Mouse (Mus musculus) cerebellum, adult 8-10 months (tissue): ENCODE results near the gene Pmm1.
A peak's percentile ranks its signal among the peaks of the same experiment; 100 is the strongest.

Source experiments
- DNase-seq: peaks from one replicate; pipeline ENCODE4 v3.0.0; 2022

The Pmm1 gene

DNA sequence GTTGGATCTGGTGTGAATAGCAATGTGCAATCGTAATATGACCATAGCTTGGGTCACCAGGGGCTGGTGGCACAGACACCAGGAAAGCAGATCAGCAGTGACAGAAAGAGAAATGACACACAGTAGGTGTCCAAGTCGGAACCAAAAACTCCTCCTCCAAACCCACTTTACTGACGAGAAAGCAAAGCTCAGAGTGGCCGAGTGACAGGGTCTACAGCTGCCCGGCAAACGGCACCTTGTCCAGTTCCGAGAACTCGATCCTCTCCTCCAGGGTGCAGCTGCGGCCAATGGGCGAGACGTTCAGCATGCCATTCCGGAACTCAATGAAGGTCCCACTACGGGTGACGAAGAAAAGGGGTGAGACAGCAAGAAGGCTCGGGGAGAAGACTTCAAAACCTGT is 5.3 kb downstream of the Pmm1 start:
- DNase-seq: no peak

DNA sequence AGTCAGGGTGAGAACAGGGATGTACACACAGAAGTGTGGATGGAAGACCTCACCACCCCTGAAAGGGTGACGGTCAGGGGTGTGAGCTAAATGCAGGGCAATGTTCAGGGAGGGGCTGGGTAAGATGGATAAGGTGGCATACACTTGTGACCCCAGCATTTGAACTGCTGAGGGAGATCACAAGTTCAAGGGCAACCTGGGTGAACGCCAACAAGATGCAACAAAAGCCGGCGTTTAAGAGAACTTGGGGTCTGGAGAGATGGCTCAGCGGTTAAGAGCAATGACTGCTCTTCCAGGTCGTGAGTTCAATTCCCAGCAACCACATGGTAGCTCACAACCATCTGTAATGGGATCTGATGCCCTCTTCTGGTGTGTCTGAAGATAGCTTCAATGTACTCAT is 6.0 kb downstream of the Pmm1 start:
- DNase-seq: no peak

DNA sequence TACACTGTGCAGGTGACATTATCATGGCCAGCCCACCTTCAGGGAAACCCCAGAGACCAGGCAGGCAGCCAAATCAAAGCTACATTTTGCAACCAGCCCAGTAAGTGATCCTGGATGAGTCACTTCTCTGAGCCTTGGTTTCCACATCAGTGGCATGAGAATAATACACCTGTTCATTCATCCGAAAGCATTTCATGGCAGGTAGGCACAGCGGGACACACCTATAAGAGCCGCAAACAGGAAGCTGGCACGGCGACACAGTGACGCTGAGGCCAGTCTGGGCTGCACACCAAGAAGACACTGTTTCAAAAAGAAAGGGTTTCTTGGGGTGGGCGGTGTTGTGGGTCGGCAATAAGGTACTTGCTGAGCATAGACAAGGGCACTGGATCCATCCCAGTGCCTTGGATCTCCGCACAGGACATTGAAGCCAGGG is 6.6 kb downstream of the Pmm1 start:
- peak; percentile 71 for DNase-seq

DNA sequence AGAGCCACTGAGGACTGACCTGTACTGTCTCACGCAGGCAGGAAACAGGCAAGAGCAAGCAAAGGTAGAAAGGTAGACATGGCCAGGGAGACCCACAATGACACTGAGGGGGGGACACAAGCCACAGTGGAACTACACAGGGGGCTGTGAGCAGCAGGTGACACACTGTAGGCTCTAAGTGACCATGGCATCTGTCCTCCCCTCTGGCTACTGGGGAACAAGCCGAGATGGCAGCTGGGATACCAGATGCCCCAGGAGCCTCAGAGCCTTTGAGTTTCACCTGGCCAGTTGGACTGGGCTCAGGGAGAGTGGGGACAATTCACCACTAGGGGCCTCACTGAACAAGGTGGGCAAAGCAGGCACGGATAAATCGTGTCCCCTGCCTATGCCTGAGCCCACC is 8.4 kb downstream of the Pmm1 start:
- DNase-seq: no peak

DNA sequence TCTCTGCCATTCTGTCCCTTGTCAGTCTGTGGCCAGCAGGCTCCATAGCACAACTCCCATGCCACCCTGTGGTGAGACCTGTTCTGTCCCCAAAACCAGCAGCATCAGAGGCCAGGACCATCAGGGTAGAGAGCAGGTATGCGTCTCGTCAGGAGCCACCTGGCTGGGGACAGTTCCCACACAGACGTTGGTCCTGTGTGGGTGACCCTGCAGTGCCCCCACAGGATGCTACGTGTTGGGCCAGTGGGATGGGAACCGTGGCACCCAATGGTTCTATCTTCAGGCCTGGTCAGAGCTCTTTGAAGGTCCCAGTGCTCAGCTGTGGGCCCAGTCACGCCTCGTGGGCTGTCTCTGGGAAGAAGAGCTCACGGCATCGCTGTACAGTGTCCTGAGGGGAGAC is 9.6 kb downstream of the Pmm1 start:
- DNase-seq: no peak

DNA sequence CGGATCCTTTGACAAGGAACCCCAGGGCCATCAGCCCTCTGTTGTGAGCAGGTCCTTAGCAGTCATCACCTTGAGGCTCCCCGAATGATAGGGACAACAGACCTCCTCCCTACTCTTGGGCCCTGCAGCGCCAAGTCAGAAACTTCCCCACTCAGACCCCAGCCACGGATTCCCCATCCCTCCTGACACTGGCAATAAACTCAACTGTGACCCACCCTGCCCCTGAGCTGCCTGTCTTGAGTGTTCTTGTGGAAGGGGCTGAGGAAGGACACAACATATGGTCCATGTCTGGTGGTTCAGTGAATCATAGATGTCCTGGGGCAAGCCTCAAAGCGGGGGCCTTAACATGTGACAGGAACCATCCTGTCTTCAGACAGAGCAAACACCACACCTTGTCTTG is 10.0 kb downstream of the Pmm1 start:
- no peak for DNase-seq

DNA sequence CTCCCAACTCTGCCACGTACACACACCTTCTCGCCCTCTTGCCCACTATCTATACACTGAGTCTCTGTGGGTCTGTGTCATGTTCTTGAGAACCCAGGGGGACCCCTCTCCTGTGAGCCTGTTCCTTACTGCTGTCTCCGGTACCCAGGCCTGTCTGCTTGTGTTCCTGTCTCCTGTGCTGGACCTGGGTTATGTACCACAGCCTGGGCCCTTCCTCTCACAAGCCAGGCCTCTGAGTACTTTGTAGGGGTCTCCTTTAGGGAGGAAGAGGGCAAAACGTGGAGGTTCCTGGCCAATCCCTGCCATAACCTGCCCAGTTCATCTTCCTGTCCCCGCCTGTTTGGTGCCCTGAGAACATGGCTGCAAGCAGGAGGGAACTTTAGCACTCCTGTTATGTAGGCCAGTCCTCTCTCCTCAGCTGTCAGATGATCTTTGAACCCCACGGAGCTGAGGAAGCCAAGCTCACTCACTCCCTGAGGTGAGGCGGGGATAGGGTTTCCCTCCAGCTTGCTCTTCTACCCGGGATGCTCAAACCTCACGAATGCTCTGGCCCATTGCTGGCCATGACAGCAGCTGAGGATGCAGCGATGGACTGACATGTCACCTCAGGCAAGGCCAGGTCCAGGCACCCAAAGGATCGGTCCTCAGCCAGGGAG is 11.1 kb downstream of the Pmm1 start:
- DNase-seq: no peak

DNA sequence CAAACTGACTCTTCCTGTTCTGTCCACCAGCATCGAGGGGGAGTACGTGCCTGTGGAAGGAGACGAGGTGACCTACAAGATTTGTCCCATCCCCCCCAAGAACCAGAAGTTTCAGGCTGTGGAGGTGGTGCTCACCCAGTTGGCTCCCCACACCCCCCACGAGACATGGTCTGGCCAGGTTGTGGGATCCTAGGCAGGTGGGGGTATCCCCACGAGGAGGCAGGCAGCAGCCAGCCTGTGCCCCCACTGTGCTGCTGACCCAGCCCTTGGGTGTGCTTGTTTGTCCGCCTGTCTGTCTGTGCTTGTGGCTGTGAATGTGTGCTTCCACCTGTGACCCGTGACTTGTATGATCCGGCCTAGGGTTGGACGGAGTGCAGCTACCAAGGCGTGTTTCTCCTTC is 11.7 kb downstream of the Pmm1 start:
- DNase-seq: no peak

DNA sequence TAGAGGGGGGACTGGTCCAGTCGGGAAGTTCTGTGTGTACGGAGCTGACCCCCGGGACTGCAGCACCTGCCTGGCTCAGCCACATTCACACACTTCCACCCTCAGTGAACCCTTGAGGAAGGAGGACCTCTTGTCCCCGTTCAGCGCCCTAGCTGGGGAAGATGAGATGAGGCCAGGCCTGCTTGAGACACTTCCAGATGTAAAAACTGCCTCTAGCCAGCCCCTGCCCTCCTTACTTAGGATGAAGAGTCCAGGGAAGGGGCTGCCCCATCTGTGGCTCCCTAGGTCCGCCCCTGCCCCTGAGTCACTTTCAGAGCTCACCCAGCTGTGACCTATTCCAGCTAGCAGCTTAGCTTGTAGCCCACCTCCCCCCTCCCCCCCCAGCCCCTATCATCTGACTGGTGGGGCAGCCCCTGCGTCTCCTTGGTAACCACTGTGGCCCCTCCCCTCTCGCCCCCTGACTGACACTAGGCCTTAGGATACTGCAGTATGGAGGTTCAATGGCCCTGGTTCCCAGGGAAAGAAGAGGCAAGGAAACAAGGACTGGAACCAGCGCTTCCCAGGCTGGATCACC is 17.5 kb downstream of the Pmm1 start:
- no peak for DNase-seq

DNA sequence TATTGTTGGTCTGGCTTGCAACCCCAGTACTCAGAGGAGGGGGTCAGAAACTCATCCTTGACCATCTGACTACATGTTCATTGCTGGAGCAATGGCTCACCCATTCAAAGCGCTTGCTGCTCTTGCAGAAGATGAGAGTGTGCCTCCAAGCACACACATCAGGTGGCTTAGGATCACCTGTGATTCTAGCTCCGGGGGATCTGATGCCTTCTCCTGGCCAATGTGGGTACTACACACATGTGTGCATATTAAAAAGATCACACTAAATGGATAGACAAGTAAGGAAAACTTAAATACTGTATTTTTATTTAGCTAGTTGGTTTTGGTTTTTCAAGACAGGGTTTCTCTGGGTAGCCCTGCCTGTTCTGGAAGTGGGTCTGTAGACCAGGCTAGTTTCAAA is 19.7 kb downstream of the Pmm1 start:
- no peak for DNase-seq

DNA sequence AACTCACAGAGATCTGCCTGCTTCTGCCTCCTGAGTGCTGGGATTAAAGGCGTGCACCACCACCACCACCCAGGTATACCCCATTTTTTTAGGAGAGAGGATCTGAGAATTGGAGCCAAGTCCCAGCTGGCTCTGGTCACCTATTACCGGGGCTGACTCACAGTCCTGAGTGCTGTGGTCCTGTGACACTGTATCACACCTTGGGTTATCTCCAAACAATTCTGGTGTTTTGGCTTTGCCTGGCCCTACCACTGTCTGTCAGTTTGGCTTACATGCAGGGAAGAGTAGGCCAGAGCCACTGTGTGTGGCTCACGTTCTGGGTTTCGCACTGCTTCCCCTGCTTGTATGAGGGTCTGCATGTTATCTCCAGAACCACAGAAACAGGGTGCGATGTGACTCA is 20.5 kb downstream of the Pmm1 start:
- no peak for DNase-seq

DNA sequence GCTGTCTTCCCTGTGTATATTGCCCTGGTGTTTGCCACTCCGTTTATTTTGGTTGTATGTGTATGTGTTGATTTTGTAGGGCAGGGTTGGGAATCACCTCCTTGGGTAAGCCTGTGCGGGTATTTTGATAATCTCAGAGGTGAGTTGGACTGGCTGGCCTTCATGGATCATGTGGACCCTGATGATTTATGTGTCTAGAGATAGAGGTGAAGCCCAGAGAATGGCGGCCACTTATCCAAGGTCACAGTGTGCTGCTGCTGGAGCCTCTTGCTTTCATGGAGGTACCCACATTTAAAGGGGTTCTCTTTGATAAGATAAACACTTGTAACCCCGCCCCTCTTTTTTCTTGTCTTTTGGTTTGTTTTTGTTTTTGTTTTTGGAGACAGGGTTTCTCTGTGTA is 21.0 kb downstream of the Pmm1 start:
- DNase-seq: no peak

DNA sequence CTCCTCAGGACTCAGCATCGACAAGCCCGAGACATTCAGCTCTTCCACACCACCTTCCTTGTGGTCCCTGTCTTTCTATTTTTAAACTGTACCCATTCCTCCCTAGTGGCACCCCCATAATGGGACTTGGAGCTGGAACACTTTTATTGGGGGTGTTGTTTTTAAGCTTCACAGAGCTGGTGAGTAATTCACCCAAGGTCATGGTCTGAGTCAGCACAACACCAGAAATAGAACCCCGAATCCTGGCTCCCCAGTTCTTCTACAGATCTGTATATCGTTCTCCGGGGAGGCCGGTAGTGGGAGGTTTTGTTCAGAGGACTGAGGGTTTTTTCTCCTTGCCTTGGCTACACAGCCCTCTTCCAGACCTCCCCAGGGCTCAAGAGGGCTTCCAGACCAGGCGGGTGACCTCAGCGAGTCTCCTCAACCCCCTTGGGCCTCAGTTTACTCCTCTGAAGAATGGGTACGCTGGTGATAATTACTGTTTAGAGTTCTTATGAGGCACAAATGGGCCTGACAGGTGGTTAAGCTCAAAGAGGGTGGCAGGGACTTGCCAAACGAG is 21.5 kb downstream of the Pmm1 start:
- no peak for DNase-seq

DNA sequence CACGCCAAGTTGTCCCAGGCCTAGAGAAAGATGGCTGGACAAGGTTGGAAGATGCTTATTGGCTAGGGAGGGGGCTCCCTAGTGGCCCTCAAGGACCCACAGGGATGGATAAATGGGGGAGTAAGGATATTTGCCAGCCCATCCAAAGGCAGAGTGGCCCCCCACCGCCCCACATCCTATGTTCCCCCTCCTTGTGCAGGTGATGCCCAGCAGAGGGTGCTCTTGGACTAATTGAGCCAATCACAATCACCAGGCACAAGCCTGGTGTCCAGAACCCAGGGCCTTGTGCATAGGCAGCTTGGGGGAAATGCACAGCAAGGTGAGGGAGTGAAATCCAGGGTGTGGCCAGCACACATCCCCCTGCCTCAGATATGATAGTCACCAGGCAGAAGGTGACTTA is 22.5 kb downstream of the Pmm1 start:
- peak; percentile 73 for DNase-seq

DNA sequence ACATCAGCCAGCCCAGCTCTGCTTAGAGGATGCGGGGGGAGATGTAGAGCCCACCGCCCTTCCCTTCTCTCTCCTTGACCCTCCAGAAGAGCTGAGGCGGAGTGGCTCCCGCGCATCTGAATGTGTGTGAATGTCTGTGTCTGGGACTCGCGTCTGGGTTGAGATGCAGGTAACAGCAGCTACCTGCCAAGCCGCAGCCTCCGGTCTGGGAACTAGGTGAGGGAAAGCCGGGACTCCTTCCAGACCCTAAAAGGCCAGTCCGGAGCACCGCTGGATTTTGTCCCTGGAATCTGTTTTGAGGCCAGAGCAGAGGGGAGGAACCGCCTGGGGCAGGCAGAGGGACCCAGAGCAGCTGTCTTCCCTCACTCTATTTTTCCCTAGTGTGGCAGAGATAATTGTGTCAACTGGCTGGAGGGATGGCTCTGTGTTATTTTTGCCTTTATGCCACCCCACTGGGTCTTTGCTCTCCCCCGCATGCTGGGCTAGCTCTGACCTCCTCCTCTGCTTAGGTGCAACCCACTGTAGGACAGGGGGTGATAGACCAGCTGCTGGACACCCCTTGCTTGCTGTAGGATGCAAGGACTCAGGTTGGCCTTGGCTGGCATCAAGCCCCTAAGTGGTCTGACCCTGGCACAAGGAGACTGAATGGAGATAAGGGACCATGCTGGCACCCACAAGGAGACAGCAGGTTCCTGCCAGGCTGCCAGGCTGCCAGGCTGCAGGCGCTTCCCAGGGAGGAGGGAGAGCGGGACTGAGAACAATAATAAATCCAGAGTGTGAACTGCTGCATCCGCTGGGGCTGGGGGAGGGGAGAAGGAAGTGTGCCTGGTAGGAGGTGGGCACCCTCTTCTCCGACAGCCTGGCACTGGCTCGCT is 23.4 kb downstream of the Pmm1 start:
- peak; percentile 57 for DNase-seq

DNA sequence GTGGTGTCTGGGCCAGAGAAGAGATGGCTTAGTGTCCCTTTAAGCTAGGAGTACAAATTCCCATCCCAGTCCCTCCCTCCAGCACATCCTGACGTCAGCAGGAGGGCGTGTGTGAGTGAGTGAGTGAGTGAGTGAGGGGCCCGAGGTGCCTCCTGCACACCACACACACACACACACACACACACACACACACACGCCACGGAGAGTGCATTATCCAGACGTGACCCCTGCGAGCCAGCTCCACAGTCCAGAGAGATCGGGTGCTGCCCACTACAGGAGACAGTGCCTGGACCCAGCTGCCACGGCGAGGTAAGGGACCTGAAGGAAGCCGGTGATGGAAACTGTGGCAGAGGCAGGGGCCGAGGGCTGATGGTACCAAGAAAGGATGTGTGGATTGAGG is 24.1 kb downstream of the Pmm1 start, which contains the start of gene Csdc2:
Csdc2 (plus strand) TSS at position 81 of the 400 bp plus-strand sequence.
- DNase-seq: peak; percentile 65

DNA sequence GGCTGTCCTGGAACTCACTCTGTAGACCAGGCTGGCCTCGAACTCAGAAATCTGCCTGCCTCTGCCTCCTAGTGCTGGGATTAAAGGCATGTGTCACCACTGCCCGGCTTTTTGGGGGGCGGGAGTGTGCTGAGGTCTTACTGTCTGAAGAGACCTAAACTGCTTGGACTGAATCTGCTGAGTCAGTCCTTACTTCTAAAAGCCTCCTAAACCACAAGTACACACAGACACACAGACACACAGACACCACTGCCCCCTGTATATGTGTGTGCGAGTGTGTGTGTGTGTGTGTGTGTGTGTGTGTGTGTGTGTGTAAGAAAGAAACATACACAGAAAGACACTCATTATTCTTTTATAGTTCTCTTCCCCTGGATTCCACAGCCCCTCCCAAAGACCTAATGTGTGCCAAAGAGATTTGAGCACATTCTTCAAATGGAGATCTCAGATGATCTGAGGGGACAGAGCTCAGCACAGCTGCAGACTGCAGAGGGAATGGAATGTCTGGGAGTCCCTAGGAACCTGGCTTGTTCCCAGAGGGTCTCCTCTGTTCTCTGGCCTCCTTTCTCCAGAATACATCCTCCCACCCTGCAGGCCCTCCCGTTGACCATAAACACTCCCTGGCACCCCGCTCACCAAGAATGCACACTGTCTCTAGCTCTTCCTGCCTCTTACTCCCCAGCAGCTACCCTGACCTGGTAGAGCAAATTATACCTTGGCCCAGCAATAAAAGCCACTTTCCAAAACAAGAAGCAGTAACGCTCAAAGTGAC is 24.7 kb downstream of the Pmm1 start:
- DNase-seq: no peak

DNA sequence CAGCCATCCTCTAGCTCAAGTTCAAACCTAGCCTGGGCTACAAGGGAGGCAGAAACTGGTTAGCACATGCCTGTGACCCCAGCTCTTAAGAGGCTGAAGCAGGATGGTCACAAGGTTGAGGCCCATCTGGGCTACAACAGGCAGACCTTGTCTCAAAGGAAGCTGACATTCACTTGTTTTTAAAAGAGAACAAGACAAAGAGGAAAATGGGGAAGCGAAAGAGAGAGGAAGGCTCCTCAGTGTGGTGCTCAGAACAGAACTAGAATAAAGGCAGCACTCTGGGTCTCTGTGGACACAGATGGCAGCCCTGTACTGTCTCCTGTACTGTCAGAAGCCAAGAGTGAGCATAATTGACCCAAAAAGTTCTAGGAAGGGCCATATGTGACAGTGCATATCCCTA is 26.7 kb downstream of the Pmm1 start:
- no peak for DNase-seq

DNA sequence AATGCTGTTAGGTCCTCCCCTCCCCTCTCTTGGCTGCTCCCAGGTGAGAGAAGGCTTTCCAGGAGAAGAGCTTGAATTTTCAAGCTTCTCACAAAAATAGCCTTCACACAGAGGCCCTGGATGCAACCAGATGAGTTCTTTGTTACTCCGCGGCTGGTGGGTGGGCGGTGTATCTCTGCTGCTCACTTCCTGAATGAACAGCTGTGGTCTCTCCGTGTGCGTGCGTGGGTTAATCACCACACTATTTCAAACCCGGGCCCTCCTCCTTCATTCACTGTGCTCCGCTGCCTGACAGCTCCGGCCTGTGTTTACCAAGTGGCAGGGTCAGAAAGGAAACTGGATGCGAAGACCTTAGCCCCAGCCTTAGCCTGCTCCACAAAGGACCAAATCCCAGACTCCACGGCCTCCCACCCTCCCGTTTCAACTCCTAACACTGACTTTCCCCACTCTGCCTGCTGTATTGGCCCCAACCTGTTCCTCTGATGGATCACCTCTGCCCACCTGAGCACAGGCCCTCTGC is 27.7 kb downstream of the Pmm1 start:
- DNase-seq: no peak

DNA sequence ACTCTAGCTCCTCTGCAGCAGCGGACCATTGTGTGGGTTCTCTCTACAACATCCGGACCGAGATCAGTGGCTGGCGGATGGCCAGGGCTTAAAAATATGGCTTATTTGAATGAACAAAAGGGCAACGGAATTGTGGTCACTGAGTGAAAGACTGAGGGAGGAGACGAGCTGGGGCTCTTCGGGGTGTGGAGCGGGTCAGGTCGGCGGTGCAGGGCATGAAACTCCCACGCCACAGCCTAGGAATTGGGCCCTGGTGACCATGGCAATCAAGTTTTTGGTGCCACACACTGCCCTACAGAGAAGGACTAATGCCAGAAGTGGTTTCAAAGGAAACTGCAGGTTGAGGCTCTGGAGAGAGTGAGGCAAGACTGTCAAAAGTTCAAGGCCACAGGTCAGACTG is 32.5 kb downstream of the Pmm1 start:
- no peak for DNase-seq

DNA sequence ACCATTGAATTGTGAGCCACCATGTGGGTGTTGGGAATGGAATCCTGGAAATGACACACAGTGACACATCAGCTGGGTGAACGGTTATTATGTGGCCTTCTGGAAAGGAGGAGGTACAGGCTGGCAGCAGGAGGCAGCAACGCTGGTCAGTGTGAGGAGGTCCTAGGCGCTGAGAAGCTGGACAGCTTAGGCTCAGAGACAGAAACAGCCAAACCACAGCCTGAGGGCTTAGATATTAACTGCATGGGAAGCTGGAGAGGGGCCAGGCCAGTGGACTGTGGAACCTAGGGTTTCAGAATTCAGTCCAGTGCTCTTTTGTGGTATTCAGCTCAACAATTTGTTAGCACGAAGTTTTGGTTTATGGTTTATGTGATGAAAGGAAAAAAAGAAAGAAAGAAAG is 33.0 kb downstream of the Pmm1 start:
- DNase-seq: no peak

DNA sequence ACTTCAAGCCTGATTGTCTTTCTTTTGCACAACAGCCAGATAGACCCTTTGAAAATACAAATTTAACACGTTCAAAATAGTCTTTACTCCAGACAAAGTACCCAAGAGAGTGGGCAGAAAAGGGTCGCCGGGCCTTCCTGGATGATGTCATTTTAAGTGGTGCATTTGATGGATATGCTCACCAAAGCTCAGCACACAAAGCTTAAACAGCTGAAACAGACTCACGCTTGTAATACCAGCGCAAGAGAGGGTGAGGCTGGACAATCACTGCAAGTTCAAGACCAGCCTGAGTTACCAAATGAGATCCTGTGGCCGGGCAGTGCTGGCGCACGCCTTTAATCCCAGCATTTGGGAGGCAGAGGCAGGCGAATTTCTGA is 34.3 kb downstream of the Pmm1 start:
- DNase-seq: no peak
